Comparison of ENCODE assay signal across 8 mouse cellular contexts in the genomic region with DNA sequence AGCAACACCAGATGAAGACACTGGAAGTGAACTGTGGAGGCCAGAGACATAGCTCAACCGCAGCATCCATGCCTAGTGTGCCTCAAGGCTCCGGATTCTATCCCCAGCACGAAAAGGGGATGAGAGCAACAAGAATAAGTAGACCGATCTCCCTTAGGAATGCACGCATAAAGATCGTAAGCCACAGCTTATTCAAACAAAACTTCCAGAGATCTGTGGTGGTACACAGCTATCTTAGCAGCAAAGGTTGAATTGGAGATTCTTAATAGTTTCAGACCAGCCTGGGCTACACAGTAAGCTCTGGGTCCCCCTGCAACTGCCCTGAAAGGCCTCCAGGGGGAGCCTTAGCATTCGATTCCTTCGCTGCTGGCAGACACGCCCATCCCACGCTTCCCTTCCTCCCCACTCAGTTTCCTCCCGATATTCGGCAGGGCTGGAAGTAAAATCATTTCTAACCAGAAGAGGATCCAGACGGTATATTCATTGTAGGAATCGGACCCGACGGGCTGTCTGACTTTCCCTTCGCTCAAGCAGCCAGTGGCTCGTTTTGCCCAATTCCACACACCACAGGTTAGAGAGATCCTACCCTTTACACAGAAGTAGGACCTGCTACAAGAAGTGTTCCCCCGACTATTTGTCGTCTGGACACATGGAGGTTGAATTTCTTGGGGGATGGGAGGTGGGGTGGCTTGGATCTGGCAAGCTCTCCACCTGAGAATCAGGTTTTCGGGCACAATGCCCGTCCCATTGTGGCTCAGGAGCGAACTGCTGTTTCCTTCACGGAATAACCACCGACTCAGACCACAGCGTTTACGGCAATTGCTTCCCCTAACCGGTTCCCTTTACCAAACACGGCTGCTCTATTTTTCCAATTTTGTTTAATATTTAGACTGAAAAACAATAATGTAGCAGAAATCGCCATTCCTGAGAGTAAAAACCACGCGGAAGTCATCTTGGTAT. TPM values are rescaled to one million over a fixed set of nuclear protein-coding genes. Genes with fewer than 3 reads are reported as not detected.
DNase-seq lines count a peak whose midpoint lies in the region; ATAC-seq lines count a peak whose summit lies in the region.

No protein-coding gene starts in this region.

- peak; percentile 68 for DNase-seq in WW6 (ENCODE audit: low read depth, low spot score)
- DNase-seq in cerebellum, postnatal 25 days, result peak; percentile 67 to 81
- DNase-seq in gastrocnemius, adult 18-20 months (ENCODE audit: low spot score), result peak; percentile 84
- DNase-seq in layer of hippocampus, postnatal 36 days, result peak; percentile 40 to 67
- DNase-seq in lung, postnatal 36 days, result peak; percentile 88
- peak; percentile 96 for DNase-seq in retina, embryonic 14.5 days (ENCODE audit: low spot score)
- peak; percentile 60 to 70 for DNase-seq in thymus, postnatal 36 days

- WGBS in hindbrain, embryonic 15.5 days, result 14% methylated on average over 32 of the region's 32 CpGs

- peaks cover 34% of the 10 kb centered on the region for H3K27me3 ChIP-seq in hindbrain, embryonic 15.5 days

- H3K9me3 ChIP-seq in hindbrain, embryonic 15.5 days, result no peaks in the 10 kb centered on the region

- peak overlapping the region; percentile 49 for H3K4me3 ChIP-seq in hindbrain, embryonic 15.5 days

- no peaks in the 10 kb centered on the region; the same call in 1 of the 2 replicates for H3K4me1 ChIP-seq in hindbrain, embryonic 15.5 days (replicated peaks)

- peak; percentile 84 for ATAC-seq in hindbrain, embryonic 15.5 days (ENCODE audit: low FRiP score, low read depth)

- H3K9ac ChIP-seq in hindbrain, embryonic 15.5 days, result peak overlapping the region; percentile 47

- no peaks in the 10 kb centered on the region for H3K36me3 ChIP-seq in hindbrain, embryonic 15.5 days

- peak overlapping the region; percentile 46 for H3K27ac ChIP-seq in hindbrain, embryonic 15.5 days (replicated peaks)

- H3K4me2 ChIP-seq in hindbrain, embryonic 15.5 days, result peak overlapping the region; percentile 83

RNA-seq across cellular contexts. Expression of a gene that starts 41.0 kb away (rescaled TPM):
- not detected for total RNA-seq in gastrocnemius, adult 18-20 months (2021)
- 0.21 and 1.1 TPM in 2 replicates for polyA plus RNA-seq in hindbrain, embryonic 15.5 days (2015; fragmentation: Nextera tagmentation; extraction: Ambion mirVana)
- total RNA-seq in layer of hippocampus, postnatal 36 days (2021), result not detected

RNA-seq across cellular contexts. Expression of a gene that starts 46.7 kb away (rescaled TPM):
- 100 to 1,000 TPM; 394 to 432 TPM for total RNA-seq in gastrocnemius, adult 18-20 months (2021)
- 106 and 109 TPM in 2 replicates for polyA plus RNA-seq in hindbrain, embryonic 15.5 days (2015; fragmentation: Nextera tagmentation; extraction: Ambion mirVana)
- total RNA-seq in layer of hippocampus, postnatal 36 days (2021), result 100 to 1,000 TPM; 308 to 355 TPM

Comparison
In these comparisons a context has a peak if more than half of its experiments do, and no peak if none do; other contexts are left out.
1. Peak in every context shown above with its lines: DNase-seq, ATAC-seq, H3K4me3 ChIP-seq and H3K27ac ChIP-seq.